Mouse (Mus musculus) lung, postnatal 0 days (tissue): Measurements from ENCODE around the gene Gkn1. TPM values are rescaled to one million over a fixed set of nuclear protein-coding genes. Genes with fewer than 3 reads are reported as not detected.

Experiments used
- ATAC-seq: fragments of 200-750 bp; cut with Nextera tagmentation; 2 replicates; pipeline ENCODE4 v1.8.0; 2017; ENCODE audit warnings: moderate library complexity
- DNase-seq: peaks from one replicate; pipeline ENCODE4 v3.0.0-alpha.2; 2016; ENCODE audit warnings: low spot score
- H3K27ac ChIP-seq: fragments of 300-500 bp; sonication (generic); 2 replicates; pipeline ENCODE4 v1.5.1; 2014; ENCODE audit warnings: antibody characterized with exemption, mild to moderate bottlenecking, low read length, mixed read lengths
- H3K27me3 ChIP-seq: fragments of 300-500 bp; sonication (generic); replicated peaks from 2 replicates; pipeline ENCODE4 v1.6.1; 2014; ENCODE audit warnings: low read length, mixed read lengths; ENCODE audit not compliant: insufficient read depth
- H3K36me3 ChIP-seq: fragments of 300-500 bp; sonication (generic); 2 replicates; pipeline ENCODE4 v1.6.1; 2014; ENCODE audit warnings: low read length, mixed read lengths; ENCODE audit not compliant: insufficient read depth
- H3K4me1 ChIP-seq: fragments of 300-500 bp; sonication (generic); 2 replicates; pipeline ENCODE4 v1.6.1; 2014; ENCODE audit warnings: antibody characterized with exemption, low read depth, low read length, mixed read lengths; ENCODE audit not compliant: insufficient read depth
- H3K4me2 ChIP-seq: fragments of 300-500 bp; sonication (generic); replicated peaks from 2 replicates; pipeline ENCODE4 v1.6.1; 2014; ENCODE audit warnings: low read depth, mild to moderate bottlenecking, low read length, moderate library complexity, mixed read lengths
- H3K4me3 ChIP-seq: fragments of 300-500 bp; sonication (generic); 2 replicates; pipeline ENCODE4 v1.5.1; 2014; ENCODE audit warnings: low read depth, low read length
- H3K9ac ChIP-seq: fragments of 300-500 bp; sonication (generic); replicated peaks from 2 replicates; pipeline ENCODE4 v1.6.1; 2014; ENCODE audit warnings: low read depth, mild to moderate bottlenecking
- H3K9me3 ChIP-seq: fragments of 300-500 bp; sonication (generic); 2 replicates; pipeline ENCODE4 v1.6.1; 2016; ENCODE audit warnings: low read length, mixed read lengths
- CTCF ChIP-seq: IDR thresholded peaks from 2 replicates; pipeline ENCODE4 v1.5.1; 2016; ENCODE audit warnings: antibody characterized with exemption, mild to moderate bottlenecking
- EP300 ChIP-seq: IDR thresholded peaks from 2 replicates; pipeline ENCODE4 v1.6.1; 2016; ENCODE audit warnings: antibody characterized with exemption, mild to moderate bottlenecking, control low read depth
- WGBS: fragments of 180-500 bp; shearing (Covaris S2); extraction: QIAGEN DNeasy Blood & Tissue Kit; methylation state at CpG from one replicate; pipeline ENCODE4 v1.1.7; 2014; 5-methylcytosine and 5-hydroxymethylcytosine counted together
- polyA plus RNA-seq: library from polyadenylated mRNA; unstranded; fragments of >200 nt; fragmentation: Nextera tagmentation; extraction: Ambion mirVana; gene quantifications from 2 replicates; pipeline ENCODE4 v1.2.1, GENCODE M21; 2015

The Gkn1 gene
- polyA plus RNA-seq, 1 experiment from 2014 or later, result 0.31 TPM

- no peak overlapping the region for H3K9ac ChIP-seq
- H3K9me3 ChIP-seq, result no peaks in the 10 kb centered on the region
- no peaks in the 10 kb centered on the region for H3K4me1 ChIP-seq
- WGBS, result 73% methylated on average over 8 of the region's 8 CpGs
- H3K4me3 ChIP-seq, result no peak overlapping the region
- 0 out of 2 replicates have a peak overlapping the region, but pooled peaks have one; percentile 20 for H3K27ac ChIP-seq
- TF ChIP-seq EP300 (no peak), CTCF (no peak)
- 0 out of 2 replicates have a peak, but pooled peaks cover 4% of the 10 kb centered on the region for H3K36me3 ChIP-seq
- ATAC-seq, result 0 out of 2 replicates have a peak, but pooled peaks have one; percentile 16
- peak; percentile 37 for DNase-seq
- no peaks in the 10 kb centered on the region for H3K27me3 ChIP-seq
- H3K4me2 ChIP-seq, result no peak overlapping the region
These were observed 46.3 kb downstream of the Gkn1 start for GRCm38 (mm10) chr6:87304486-87304885.

DNA sequence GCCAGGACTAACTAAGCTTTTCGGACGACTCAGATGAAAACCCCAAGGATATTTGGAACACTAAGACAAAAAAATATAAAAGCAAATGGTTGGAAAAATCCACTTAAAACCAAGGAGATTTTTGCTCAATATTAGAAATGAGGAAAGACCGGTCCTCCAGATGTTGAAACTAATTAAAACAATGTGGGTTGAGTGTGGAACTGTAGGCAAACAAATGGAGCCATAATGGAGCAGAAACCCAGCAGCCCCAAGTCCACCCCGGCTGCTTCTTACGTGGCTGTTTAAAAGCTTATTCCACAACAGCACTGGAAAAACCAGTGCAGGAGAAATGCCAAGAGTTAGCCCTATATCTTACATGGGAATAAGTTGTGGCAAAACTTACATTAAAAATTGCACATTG is 48.0 kb downstream of the Gkn1 start:
- TF ChIP-seq CTCF (no peak), EP300 (no peak)
- Histone ChIP-seq H3K36me3 (no peaks in the 10 kb centered on the region), H3K9ac (no peak overlapping the region), H3K4me2 (no peak overlapping the region), H3K9me3 (no peaks in the 10 kb centered on the region), H3K4me1 (no peaks in the 10 kb centered on the region), H3K4me3 (no peak overlapping the region), H3K27me3 (no peaks in the 10 kb centered on the region), H3K27ac (no peak overlapping the region)
- no peak for ATAC-seq
- peak; percentile 30 for DNase-seq
- 64% methylated on average over 5 of the region's 5 CpGs for WGBS

DNA sequence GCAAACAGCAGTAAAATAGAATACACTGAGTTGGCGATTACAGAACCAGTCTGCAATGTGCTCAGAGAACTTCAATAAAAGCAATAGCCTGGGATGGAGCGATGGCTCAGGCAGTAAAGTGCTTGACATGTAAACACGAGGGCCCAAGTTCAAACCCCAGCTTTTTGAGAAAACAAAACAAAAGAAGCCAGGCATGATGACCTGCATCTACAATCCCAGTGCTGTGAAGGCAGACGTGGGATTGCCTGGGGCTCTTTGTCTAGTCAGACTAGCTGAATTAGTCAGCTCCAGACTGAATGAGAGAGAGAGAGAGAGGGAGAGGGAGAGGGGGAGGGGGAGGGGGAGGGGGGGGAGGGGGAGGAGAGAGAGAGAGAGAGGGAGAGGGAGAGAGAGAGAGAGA is 48.8 kb downstream of the Gkn1 start:
- Histone ChIP-seq H3K4me1 (no peaks in the 10 kb centered on the region), H3K36me3 (no peaks in the 10 kb centered on the region), H3K4me3 (no peak overlapping the region), H3K9ac (no peak overlapping the region), H3K4me2 (no peak overlapping the region), H3K27me3 (no peaks in the 10 kb centered on the region), H3K9me3 (no peaks in the 10 kb centered on the region), H3K27ac (no peak overlapping the region)
- TF ChIP-seq CTCF (no peak), EP300 (no peak)
- DNase-seq, result no peak
- WGBS, result 63% methylated on average over 4 of the region's 4 CpGs
- ATAC-seq, result no peak

Other genes starting within 250 kb of the Gkn1 start
- gene D6Ertd527e, start 246.2 kb downstream of the Gkn1 start, polyA plus RNA-seq, result 0.30 and 0.33 TPM in 2 replicates
- gene Antxr1, start 15.1 kb downstream of the Gkn1 start, polyA plus RNA-seq, result 11.7 and 13.9 TPM in 2 replicates
- 0.20 TPM in 1 of 2 replicates, not detected in the other for gene Gkn2, start 22.4 kb upstream of the Gkn1 start, polyA plus RNA-seq
- gene Gkn3, start 38.0 kb upstream of the Gkn1 start, polyA plus RNA-seq, result 5.2 and 6.1 TPM in 2 replicates
- gene Bmp10, start 78.1 kb upstream of the Gkn1 start, polyA plus RNA-seq, result not detected in 2 replicates
- gene Arhgap25, start 182.3 kb upstream of the Gkn1 start, polyA plus RNA-seq, result 9.9 and 10.2 TPM in 2 replicates
- gene Prokr1, start 239.8 kb upstream of the Gkn1 start, polyA plus RNA-seq, result 0.41 and 0.52 TPM in 2 replicates